Mouse (Mus musculus) spleen, adult 12 weeks (tissue): Measurements from ENCODE around the gene Gm28360.
"Not testable (repeated sequence)": the region's sequence is repeated elsewhere in the genome, so short reads cannot be mapped to it uniquely, and the experiment has no call there.

Source experiments
- DNase-seq: peaks from one replicate; pipeline ENCODE4 v3.0.0; 2022; ENCODE audit warnings: low spot score

Gene Gm28360

GRCm38 (mm10) chr1:117829781-117830180 lies at the start of gene Gm28360:
Gm28360 (plus strand) TSS chr1:117830081.
- DNase-seq = not testable (repeated sequence)

GRCm38 (mm10) chr1:117780833-117781232 lies 49.0 kb upstream of the Gm28360 start, which contains the start of gene B020011L13Rik:
B020011L13Rik (plus strand) TSS chr1:117781133.
- DNase-seq = not testable (repeated sequence)

DNA sequence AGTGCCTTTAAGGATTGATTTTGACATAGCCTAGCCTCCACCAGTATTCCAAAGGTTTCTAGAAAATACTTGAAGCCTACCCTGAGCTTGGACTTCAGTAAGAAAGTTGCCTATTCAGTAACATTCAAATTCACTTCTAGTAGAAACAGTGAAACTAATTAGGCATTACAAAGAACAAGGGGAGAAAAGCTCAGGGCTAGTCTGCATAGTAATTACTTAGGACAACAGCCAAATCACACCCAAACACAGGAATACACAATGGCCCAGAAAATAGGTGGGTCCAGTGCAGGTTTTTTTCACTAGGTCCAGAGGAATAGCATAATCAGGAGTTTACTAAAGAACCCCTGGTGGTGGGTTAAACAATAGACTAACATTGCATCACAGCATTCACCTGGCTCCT lies 13.6 kb upstream of the Gm28360 start:
- DNase-seq = not testable (repeated sequence)

DNA sequence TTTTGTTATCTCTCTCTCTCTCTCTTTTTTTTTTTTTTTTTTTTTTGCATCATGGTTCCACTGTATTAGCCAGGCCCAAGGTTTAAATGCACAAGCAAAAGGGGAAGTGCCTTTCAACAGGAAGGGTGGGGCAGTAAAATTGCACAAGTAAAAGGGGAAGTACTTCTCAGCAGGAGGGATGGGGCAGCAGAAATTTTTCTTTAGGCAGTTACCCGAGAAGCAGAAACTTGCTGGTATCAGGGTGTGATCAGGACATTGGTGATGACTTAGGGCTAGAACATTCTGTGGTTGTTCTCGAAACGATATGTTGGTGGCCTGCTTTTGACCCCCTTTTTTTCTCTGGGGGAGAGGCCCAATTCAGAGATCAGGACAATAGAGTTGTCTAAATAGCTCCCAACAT lies 21.8 kb downstream of the Gm28360 start:
- DNase-seq = not testable (repeated sequence)
